Mouse (Mus musculus) CD4-positive naive resting alpha-beta T cell, adult 57 days (primary cell): ENCODE results near the gene Rbm43. TPM values are rescaled to one million over a fixed set of nuclear protein-coding genes. Genes with fewer than 3 reads are reported as not detected.

Experiments used
- total RNA-seq: library from RNA; stranded (reverse); gene quantifications from one replicate; pipeline ENCODE4 v1.2.4, GENCODE M21; 2023

Gene Rbm43
- 20.8 TPM for total RNA-seq

GRCm38 (mm10) chr2:51934574-51935334, at the start of gene Rbm43:
Gene Rbm43, minus strand, starts transcription at chr2:51935163.

GRCm38 (mm10) chr2:51973410-51973968, 38.5 kb upstream of the Rbm43 start, which contains the start of gene Nmi:
Gene Nmi, minus strand, starts transcription at chr2:51973494.

Other genes with a start within 250 kb of the Rbm43 start
- gene Nmi, start 38.3 kb upstream of the Rbm43 start, total RNA-seq: 46.8 TPM
- gene Tnfaip6, start 102.8 kb upstream of the Rbm43 start, total RNA-seq: not detected
- gene Rif1, start 137.7 kb upstream of the Rbm43 start, total RNA-seq: 73.8 TPM